Mouse (Mus musculus): ENCODE results near the gene Hnf4a. TPM values are rescaled to one million over a fixed set of nuclear protein-coding genes. Genes with fewer than 3 reads are reported as not detected.
"Not testable (repeated sequence)": the region's sequence is repeated elsewhere in the genome, so short reads cannot be mapped to it uniquely, and the experiment has no call there.

Gene Hnf4a
- total RNA-seq, 2 experiments from 2014 or later = not detected

GRCm38 (mm10) chr2:163617232-163617863 lies 110.7 kb downstream of the Hnf4a start:
- intact Hi-C loops (cut with DNase I) = no loop called here
- no peak overlapping the region for H3K4me3 ChIP-seq
- peak overlapping the region; percentile 36; the same call in 1 of the 2 replicates for H3K27ac ChIP-seq
- no peak for TF ChIP-seq CTCF (IDR thresholded peaks at IDR 0.05)
- DNase-seq (ENCODE audit: extremely low spot score in 1 of 2, low spot score in 2 of 2) = no peak

- H3K4me3 ChIP-seq = no peak overlapping the region
- TF ChIP-seq CTCF (IDR thresholded peaks at IDR 0.05) = no peak
Measured at GRCm38 (mm10) chr2:163617874-163618273, 111.3 kb downstream of the Hnf4a start.

DNA sequence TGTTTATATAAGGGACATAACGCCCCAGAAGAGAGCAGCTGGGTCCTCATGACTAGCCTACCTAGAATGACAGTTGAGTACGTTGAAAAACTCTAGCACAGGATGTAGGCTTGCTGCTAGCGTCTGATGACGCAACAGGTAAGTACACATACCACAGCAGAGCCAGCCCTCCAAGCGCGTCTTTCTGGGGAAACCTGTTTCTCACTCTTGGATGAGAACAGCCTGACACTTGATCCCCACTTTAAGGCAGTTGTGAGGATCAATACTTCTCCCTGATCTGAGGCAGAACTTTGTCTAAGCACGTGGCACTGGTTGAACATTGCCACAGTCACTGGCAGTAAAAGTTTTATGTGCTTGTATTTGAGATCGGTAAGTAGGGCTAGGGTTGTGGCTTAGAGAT lies 113.8 kb downstream of the Hnf4a start:
- no peak for TF ChIP-seq CTCF (IDR thresholded peaks at IDR 0.05)
- no peak for DNase-seq (ENCODE audit: extremely low spot score in 1 of 2, low spot score in 2 of 2)
- intact Hi-C loops (cut with DNase I) = no loop called here
- no peak overlapping the region for H3K27ac ChIP-seq
- H3K4me3 ChIP-seq = no peak overlapping the region

More at GRCm38 (mm10) chr2:163617874-163618273, 111.3 kb downstream of the Hnf4a start:
- intact Hi-C loops (cut with DNase I) = no loop called here
- no peak for DNase-seq (ENCODE audit: extremely low spot score in 1 of 2, low spot score in 2 of 2)
- H3K27ac ChIP-seq = no peak overlapping the region

- DNase-seq (ENCODE audit: extremely low spot score in 1 of 2, low spot score in 2 of 2); H3K27ac ChIP-seq; H3K4me3 ChIP-seq; intact Hi-C loops (cut with DNase I): not testable (repeated sequence)
Measured at GRCm38 (mm10) chr2:163621401-163621800, 114.8 kb downstream of the Hnf4a start.

Other genes with a start within 250 kb of the Hnf4a start
- under 1 TPM; 0.63 to 0.81 TPM for gene Jph2, start 108.8 kb upstream of the Hnf4a start, total RNA-seq (2021)
- 10 to 100 TPM; 20.7 to 23.8 TPM for gene Oser1, start 82.1 kb upstream of the Hnf4a start, total RNA-seq (2021)
- 10 to 100 TPM; 67.7 to 70.7 TPM for gene Gdap1l1, start 68.3 kb upstream of the Hnf4a start, total RNA-seq (2021)
- gene Fitm2, start 34.2 kb upstream of the Hnf4a start, total RNA-seq (2021) = 10 to 100 TPM; 19.2 to 20.2 TPM
- gene R3hdml, start 14.5 kb upstream of the Hnf4a start, total RNA-seq (2021) = not detected
- 10 to 100 TPM; 69.9 to 81.2 TPM for gene Ttpal, start 95.5 kb downstream of the Hnf4a start, total RNA-seq (2021)
- gene Serinc3, start 138.3 kb downstream of the Hnf4a start, total RNA-seq (2021) = 100 to 1,000 TPM; 213 to 234 TPM
- 100 to 1,000 TPM; 126 to 129 TPM for gene Pkig, start 151.6 kb downstream of the Hnf4a start, total RNA-seq (2021)
- gene Ada, start 243.4 kb downstream of the Hnf4a start, total RNA-seq (2021) = under 1 TPM; 0.79 to 0.93 TPM